Mouse (Mus musculus) hindbrain, embryonic 14.5 days (tissue): ENCODE measurements around the gene Zbtb1. TPM values are rescaled to one million over a fixed set of nuclear protein-coding genes. Genes with fewer than 3 reads are reported as not detected.

ENCODE experiments used
- ATAC-seq: fragments of 200-750 bp; cut with Nextera tagmentation; 2 replicates; pipeline ENCODE4 v1.8.0; 2017; ENCODE audit warnings: moderate number of reproducible peaks, mild to moderate bottlenecking, moderate TSS enrichment, moderate library complexity; ENCODE audit not compliant: low FRiP score
- DNase-seq: peaks from one replicate; pipeline ENCODE4 v3.0.0-alpha.2; 2015; ENCODE audit warnings: low spot score
- H3K27ac ChIP-seq: fragments of 300-500 bp; sonication (generic); 2 replicates; pipeline ENCODE4 v1.5.1; 2014; ENCODE audit warnings: mild to moderate bottlenecking, moderate library complexity
- H3K27me3 ChIP-seq: fragments of 300-500 bp; sonication (generic); 2 replicates; pipeline ENCODE4 v1.6.1; 2014; ENCODE audit warnings: mild to moderate bottlenecking, low read length, mixed read lengths; ENCODE audit not compliant: control insufficient read depth, insufficient read depth
- H3K36me3 ChIP-seq: fragments of 300-500 bp; sonication (generic); replicated peaks from 2 replicates; pipeline ENCODE4 v1.6.1; 2014; ENCODE audit not compliant: control insufficient read depth, insufficient read depth
- H3K4me1 ChIP-seq: fragments of 300-500 bp; sonication (generic); replicated peaks from 2 replicates; pipeline ENCODE4 v1.6.1; 2014; ENCODE audit warnings: antibody characterized with exemption, low read length, mixed read lengths; ENCODE audit not compliant: control insufficient read depth, insufficient read depth
- H3K4me2 ChIP-seq: fragments of 300-500 bp; sonication (generic); replicated peaks from 2 replicates; pipeline ENCODE4 v1.6.1; 2014; ENCODE audit warnings: mild to moderate bottlenecking, moderate library complexity
- H3K4me3 ChIP-seq: fragments of 300-500 bp; sonication (generic); replicated peaks from 2 replicates; pipeline ENCODE4 v1.5.1; 2014; ENCODE audit warnings: mild to moderate bottlenecking, low read length
- H3K9ac ChIP-seq: fragments of 300-500 bp; sonication (generic); 2 replicates; pipeline ENCODE4 v1.6.1; 2014
- H3K9me3 ChIP-seq: fragments of 300-500 bp; sonication (generic); 2 replicates; pipeline ENCODE4 v1.6.1; 2016; ENCODE audit warnings: low read length; ENCODE audit not compliant: control insufficient read depth
- WGBS: fragments of 180-500 bp; shearing (Covaris S2); extraction: QIAGEN DNeasy Blood & Tissue Kit; methylation state at CpG from one replicate; pipeline ENCODE4 v1.1.7; 2014; 5-methylcytosine and 5-hydroxymethylcytosine counted together
- polyA plus RNA-seq: library from polyadenylated mRNA; unstranded; fragments of >200 nt; fragmentation: Nextera tagmentation; extraction: Ambion mirVana; gene quantifications from 2 replicates; pipeline ENCODE4 v1.2.1, GENCODE M21; 2014

Zbtb1 gene
- polyA plus RNA-seq, 1 experiment from 2014 or later, result 4.2 TPM

- peak overlapping the region; percentile 96 for H3K4me3 ChIP-seq
- no peaks in the 10 kb centered on the region for H3K27me3 ChIP-seq
- no peaks in the 10 kb centered on the region for H3K9me3 ChIP-seq
- H3K27ac ChIP-seq, result peak overlapping the region; percentile 98
- peak overlapping the region; percentile 86 for H3K4me2 ChIP-seq
- H3K9ac ChIP-seq, result peak overlapping the region; percentile 99
- H3K4me1 ChIP-seq, result peaks cover 36% of the 10 kb centered on the region
- no peaks in the 10 kb centered on the region for H3K36me3 ChIP-seq
- DNase-seq, result no peak
- no peak for ATAC-seq
- 10% methylated on average over 9 of the region's 9 CpGs for WGBS
Measured at GRCm38 (mm10) chr12:76368201-76368789, 1.8 kb upstream of the Zbtb1 start.

GRCm38 (mm10) chr12:76368790-76369205 is 1.3 kb upstream of the Zbtb1 start:
- Histone ChIP-seq H3K36me3 (no peaks in the 10 kb centered on the region), H3K9me3 (no peaks in the 10 kb centered on the region), H3K4me3 (peak overlapping the region; percentile 96), H3K4me2 (peak overlapping the region; percentile 86), H3K27ac (peak overlapping the region; percentile 98), H3K27me3 (no peaks in the 10 kb centered on the region), H3K4me1 (peaks cover 36% of the 10 kb centered on the region), H3K9ac (peak overlapping the region; percentile 99)
- peak; percentile 59 for ATAC-seq
- DNase-seq, result peak; percentile 71
- whole genome bisulfite sequencing, result 0% methylated on average over 26 of the region's 26 CpGs

GRCm38 (mm10) chr12:76369206-76369977 is 674 bp upstream of the Zbtb1 start, which contains the start of gene Zbtb25:
Zbtb25 (minus strand) TSS chr12:76369602.
- Histone ChIP-seq H3K4me2 (peak within 1 kb of the TSS; percentile 86), H3K4me1 (peaks cover 36% of the 10 kb centered on the region), H3K27me3 (no peaks in the 10 kb centered on the region), H3K9me3 (no peaks in the 10 kb centered on the region), H3K9ac (peak within 1 kb of the TSS; percentile 99), H3K27ac (peak within 1 kb of the TSS; percentile 98), H3K4me3 (peak within 1 kb of the TSS; percentile 96), H3K36me3 (no peaks in the 10 kb centered on the region)
- peak; percentile 92 for ATAC-seq
- DNase-seq, result peak; percentile 92
- under 1% methylated on average over 93 of the region's 96 CpGs for WGBS

GRCm38 (mm10) chr12:76370831-76371571 is 935 bp downstream of the Zbtb1 start:
- H3K27ac ChIP-seq, result peak overlapping the region; percentile 98
- DNase-seq, result peak; percentile 67
- H3K9ac ChIP-seq, result peak overlapping the region; percentile 99
- H3K4me2 ChIP-seq, result peak overlapping the region; percentile 86
- H3K9me3 ChIP-seq, result no peaks in the 10 kb centered on the region
- H3K4me1 ChIP-seq, result peaks cover 34% of the 10 kb centered on the region
- no peaks in the 10 kb centered on the region for H3K27me3 ChIP-seq
- ATAC-seq, result no peak
- H3K36me3 ChIP-seq, result no peaks in the 10 kb centered on the region
- WGBS, result under 1% methylated on average over 60 of the region's 63 CpGs
- peak overlapping the region; percentile 96 for H3K4me3 ChIP-seq

- Histone ChIP-seq H3K4me2 (peak overlapping the region; percentile 86), H3K4me3 (peak overlapping the region; percentile 96), H3K27me3 (no peaks in the 10 kb centered on the region), H3K4me1 (peaks cover 26% of the 10 kb centered on the region), H3K9ac (peak overlapping the region; percentile 99; the same call in 1 of the 2 replicates), H3K27ac (no peak overlapping the region), H3K36me3 (no peaks in the 10 kb centered on the region), H3K9me3 (no peaks in the 10 kb centered on the region)
- WGBS, result 45% methylated on average over 7 of the region's 7 CpGs
- no peak for DNase-seq
- ATAC-seq, result no peak
Measured at GRCm38 (mm10) chr12:76372046-76372445, 2.0 kb downstream of the Zbtb1 start.

GRCm38 (mm10) chr12:76372881-76373818 is 3.1 kb downstream of the Zbtb1 start:
- Histone ChIP-seq H3K4me2 (no peak overlapping the region), H3K9ac (no peak overlapping the region), H3K27ac (no peak overlapping the region), H3K36me3 (no peaks in the 10 kb centered on the region), H3K4me3 (no peak overlapping the region), H3K9me3 (no peaks in the 10 kb centered on the region), H3K4me1 (peaks cover 15% of the 10 kb centered on the region), H3K27me3 (no peaks in the 10 kb centered on the region)
- DNase-seq (no peak), ATAC-seq (no peak)
- 86% methylated on average over 5 of the region's 7 CpGs for WGBS

- Histone ChIP-seq H3K36me3 (no peaks in the 10 kb centered on the region), H3K27me3 (no peaks in the 10 kb centered on the region), H3K9me3 (no peaks in the 10 kb centered on the region), H3K9ac (no peak overlapping the region), H3K4me1 (0 out of 2 replicates have a peak, but pooled peaks cover 11% of the 10 kb centered on the region), H3K27ac (no peak overlapping the region), H3K4me2 (no peak overlapping the region), H3K4me3 (no peak overlapping the region)
- ATAC-seq (no peak), DNase-seq (no peak)
- WGBS, result 64% methylated on average over 6 of the region's 6 CpGs
Measured at GRCm38 (mm10) chr12:76373991-76374390, 3.9 kb downstream of the Zbtb1 start.

- Histone ChIP-seq H3K4me2 (no peak overlapping the region), H3K9ac (no peak overlapping the region), H3K4me1 (0 out of 2 replicates have a peak, but pooled peaks cover 11% of the 10 kb centered on the region), H3K4me3 (no peak overlapping the region), H3K27ac (no peak overlapping the region), H3K36me3 (no peaks in the 10 kb centered on the region), H3K27me3 (no peaks in the 10 kb centered on the region), H3K9me3 (no peaks in the 10 kb centered on the region)
- 80% methylated on average over 4 of the region's 4 CpGs for WGBS
- no peak for ATAC-seq
- no peak for DNase-seq
Measured at GRCm38 (mm10) chr12:76374911-76375310, 4.8 kb downstream of the Zbtb1 start.
